Mouse (Mus musculus): ENCODE measurements around the gene Tanc1. TPM values are rescaled to one million over a fixed set of nuclear protein-coding genes. Genes with fewer than 3 reads are reported as not detected.

The Tanc1 gene
- polyA plus RNA-seq, 1 experiment from 2014 or later: 5.8 TPM

DNA sequence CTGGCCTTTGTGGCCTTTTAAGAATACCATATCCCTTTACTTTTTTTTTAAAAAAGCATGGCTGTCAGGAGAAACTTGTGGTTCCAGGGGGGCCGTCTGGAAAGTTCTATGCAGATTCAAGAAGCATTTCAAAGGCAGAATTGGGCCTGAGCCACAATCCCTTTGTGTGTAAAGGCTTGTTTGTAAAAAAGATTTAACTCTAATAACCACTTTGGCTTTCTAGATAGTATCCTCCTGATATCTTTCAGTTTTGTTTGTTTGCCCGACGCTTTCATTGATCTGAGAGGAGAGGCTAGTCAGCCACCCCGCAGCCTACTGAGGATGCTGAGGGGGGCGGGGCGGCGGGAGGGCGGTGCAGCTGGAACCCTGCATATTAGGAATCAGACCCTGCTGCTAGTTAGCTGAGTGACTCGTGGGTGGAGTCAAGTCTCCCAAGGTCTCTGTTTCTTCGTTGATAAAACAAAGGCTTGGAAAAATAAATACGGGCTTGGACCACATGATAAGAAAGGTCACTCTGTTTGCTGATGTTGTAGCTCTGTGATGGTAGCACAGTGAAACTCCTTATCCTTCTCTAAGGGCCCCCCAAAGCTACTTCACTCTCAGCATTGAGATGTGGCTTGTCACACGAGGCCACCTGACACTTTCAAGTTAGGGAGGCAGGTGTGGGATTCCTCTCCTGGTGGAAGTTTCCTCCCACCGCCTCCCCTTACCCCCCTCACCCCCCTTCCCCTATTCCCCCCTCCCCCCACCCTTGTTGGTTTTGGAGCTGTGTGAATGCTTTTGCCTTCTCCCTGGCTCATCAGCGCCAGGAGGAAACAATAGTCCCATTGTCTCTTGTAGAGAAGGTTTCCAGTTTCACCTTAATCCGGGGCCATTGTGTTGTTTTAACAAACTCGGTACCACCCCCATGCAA lies 86.1 kb downstream of the Tanc1 start:
- H3K4me3 ChIP-seq (ENCODE audit: inconsistent target): no peak overlapping the region
- 67% methylated on average over 15 of the region's 16 CpGs for WGBS (ENCODE audit: missing documents)
- no peak overlapping the region for H3K27ac ChIP-seq
- H3K79me2 ChIP-seq (ENCODE audit: inconsistent target): no peaks in the 10 kb centered on the region
- H3K36me3 ChIP-seq (ENCODE audit: inconsistent target): no peaks in the 10 kb centered on the region

DNA sequence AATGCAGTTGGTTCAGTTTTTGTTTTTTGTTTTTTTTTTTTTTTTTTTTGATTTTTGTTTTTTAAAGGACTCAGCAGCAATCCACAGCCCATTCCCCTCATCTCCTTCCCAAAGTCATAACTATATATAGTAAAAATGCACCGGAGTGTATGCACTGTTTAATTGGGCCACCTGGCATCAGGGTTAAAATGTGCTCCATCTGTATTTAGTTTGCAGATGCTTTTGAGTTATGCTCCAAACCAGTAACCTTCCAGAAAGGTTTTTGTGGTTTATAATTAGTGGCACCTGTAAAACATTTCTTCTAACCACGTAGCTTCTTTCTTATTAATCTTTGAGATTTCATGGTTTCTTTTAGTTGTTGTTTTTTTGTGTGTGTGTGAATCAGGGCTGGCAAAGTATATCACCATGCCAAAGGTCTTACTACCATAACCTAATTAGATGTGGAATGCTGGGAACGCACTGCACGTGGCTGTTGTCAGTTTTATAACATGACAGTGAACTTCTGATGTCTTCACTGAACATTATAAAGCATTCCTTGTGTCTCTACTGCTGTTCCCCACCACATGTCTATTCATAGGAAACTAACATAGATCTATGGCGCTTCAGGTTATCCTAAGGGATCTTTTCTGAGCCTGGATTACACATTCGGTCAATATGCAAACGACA lies 86.9 kb downstream of the Tanc1 start:
- 94% methylated on average over 7 of the region's 7 CpGs for WGBS (ENCODE audit: missing documents)

DNA sequence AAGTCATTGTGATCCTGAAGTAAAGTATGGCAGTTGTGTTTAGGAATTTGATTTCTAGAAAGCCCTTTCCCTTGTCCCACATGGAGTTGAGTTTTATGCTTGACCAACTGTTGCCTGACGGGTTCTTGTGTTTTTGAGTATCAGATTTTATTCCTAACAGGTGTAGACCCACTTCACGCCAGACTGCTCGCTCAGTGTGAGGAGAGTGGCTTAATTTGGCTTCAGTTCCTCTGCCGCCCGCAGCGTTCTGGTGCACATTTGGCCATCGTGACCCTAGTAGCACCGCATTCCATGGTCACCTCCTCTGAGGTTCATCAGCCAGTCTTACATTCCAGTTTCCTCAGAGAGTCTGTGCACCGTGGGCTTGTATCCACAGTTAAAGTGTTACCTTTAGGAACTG lies 88.1 kb downstream of the Tanc1 start:
- Histone ChIP-seq H3K36me3 (ENCODE audit: inconsistent target) (no peaks in the 10 kb centered on the region), H3K4me3 (ENCODE audit: inconsistent target) (no peak overlapping the region), H3K79me2 (ENCODE audit: inconsistent target) (no peaks in the 10 kb centered on the region), H3K27ac (no peak overlapping the region)
- 95% methylated on average over 9 of the region's 9 CpGs for WGBS (ENCODE audit: missing documents)

More for the DNA sequence above, 86.9 kb downstream of the Tanc1 start:
- H3K27ac ChIP-seq: no peak overlapping the region
- H3K4me3 ChIP-seq (ENCODE audit: inconsistent target): no peak overlapping the region
- H3K79me2 ChIP-seq (ENCODE audit: inconsistent target): no peaks in the 10 kb centered on the region
- no peaks in the 10 kb centered on the region for H3K36me3 ChIP-seq (ENCODE audit: inconsistent target)

DNA sequence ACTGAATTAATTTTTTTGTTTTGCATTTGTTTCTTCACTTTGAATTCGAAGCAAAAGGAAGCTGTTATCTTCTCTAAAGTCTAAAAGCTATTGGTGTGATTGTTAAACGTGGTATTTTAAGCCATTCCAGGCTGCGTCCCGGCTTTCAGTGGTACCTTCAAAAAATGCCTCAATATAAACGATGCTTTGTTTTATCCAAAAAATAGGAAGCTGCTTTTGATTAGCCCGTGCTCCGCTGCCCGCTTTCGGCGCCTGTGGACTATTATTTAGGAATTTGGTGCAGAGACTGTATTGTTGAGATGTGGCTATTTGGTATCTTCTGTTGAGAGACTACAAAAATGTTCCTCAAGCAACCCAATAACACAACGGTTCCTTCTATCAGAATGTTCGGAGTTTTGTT lies 93.4 kb downstream of the Tanc1 start:
- H3K27ac ChIP-seq: no peak overlapping the region
- WGBS (ENCODE audit: missing documents): 93% methylated on average over 12 of the region's 12 CpGs
- no peaks in the 10 kb centered on the region for H3K79me2 ChIP-seq (ENCODE audit: inconsistent target)
- no peak overlapping the region for H3K4me3 ChIP-seq (ENCODE audit: inconsistent target)
- no peaks in the 10 kb centered on the region for H3K36me3 ChIP-seq (ENCODE audit: inconsistent target)

DNA sequence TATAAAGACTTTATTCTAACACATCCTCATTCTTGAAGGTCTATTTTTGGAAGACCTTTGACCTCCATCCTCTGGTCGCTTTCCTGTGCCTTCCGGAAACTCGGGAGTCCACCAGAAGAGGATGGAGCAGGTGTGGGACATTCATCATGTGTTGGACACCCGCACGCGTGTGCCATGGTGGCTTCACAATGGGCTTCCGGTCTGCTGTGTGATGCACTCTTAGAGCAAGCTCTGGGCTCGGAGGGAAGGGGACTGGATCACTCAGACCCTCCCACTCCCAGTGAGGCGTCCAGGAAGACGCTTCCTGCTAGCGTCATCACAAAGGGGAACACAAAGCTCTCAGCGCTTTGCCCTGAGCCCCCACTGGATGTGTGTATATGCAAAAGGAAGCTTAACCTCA lies 95.0 kb downstream of the Tanc1 start:
- WGBS (ENCODE audit: missing documents): 78% methylated on average over 12 of the region's 12 CpGs
- Histone ChIP-seq H3K4me3 (ENCODE audit: inconsistent target) (no peak overlapping the region), H3K36me3 (ENCODE audit: inconsistent target) (no peaks in the 10 kb centered on the region), H3K79me2 (ENCODE audit: inconsistent target) (no peaks in the 10 kb centered on the region), H3K27ac (no peak overlapping the region)

DNA sequence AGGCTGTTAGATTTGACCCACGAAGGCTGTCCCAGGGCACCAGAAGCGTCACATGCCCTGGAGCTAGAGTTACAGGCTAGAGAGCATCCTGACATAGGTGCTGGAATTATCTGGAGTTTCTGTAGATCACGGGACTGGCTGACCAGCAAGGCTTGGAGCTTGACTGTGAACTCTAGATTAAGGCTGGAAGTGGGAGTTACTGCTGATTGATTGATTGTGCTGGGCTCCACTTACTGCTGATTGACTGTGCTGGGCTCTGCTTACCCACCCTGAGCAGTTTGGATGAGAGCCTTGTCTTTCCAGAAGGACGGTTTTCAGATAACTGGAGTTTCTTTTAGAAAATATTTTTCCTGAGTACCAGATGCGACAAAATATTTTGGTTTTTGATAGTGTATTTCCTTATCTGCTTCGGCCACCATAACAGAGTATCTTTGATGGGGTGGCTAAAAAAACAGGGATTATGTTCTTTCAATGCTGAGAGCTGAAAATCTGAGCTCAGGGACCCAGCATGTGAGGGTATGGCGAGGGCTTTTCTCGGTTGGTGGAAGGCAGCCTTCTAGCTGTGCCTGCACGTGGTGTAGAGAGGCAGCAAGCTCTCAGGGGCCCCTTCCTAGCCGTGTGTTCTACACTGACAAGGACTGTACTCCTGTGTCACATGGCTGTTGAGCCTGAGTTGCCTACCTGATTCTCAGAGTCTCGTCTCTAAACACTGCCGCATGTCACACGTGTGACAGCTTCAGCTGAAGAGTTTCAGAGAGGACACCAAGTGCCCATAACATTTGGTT lies 96.3 kb downstream of the Tanc1 start:
- no peak overlapping the region for H3K27ac ChIP-seq
- no peaks in the 10 kb centered on the region for H3K79me2 ChIP-seq (ENCODE audit: inconsistent target)
- 91% methylated on average over 13 of the region's 13 CpGs for WGBS (ENCODE audit: missing documents)
- no peak overlapping the region for H3K4me3 ChIP-seq (ENCODE audit: inconsistent target)
- H3K36me3 ChIP-seq (ENCODE audit: inconsistent target): no peaks in the 10 kb centered on the region

DNA sequence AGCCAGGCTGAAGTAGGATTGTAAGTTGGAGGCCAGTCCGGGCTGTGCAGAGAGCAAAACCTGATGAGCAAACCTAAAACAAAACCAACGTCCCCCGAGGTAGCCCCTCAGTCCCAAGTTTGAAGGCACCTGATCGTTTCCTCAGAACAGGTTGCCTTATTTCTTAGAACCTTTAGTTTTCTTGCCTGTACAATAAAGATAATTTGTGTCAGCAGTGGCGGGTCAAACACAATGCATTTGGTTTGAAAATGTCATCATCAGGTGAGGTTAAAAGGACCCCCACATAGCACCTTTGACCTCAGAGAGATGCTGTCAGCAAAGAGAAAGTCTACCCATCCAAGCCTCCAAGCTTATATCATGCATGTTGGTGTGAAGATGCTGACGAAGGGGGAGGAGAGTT lies 98.9 kb downstream of the Tanc1 start:
- no peaks in the 10 kb centered on the region for H3K36me3 ChIP-seq (ENCODE audit: inconsistent target)
- 92% methylated on average over 6 of the region's 6 CpGs for WGBS (ENCODE audit: missing documents)
- no peak overlapping the region for H3K27ac ChIP-seq
- no peak overlapping the region for H3K4me3 ChIP-seq (ENCODE audit: inconsistent target)
- H3K79me2 ChIP-seq (ENCODE audit: inconsistent target): no peaks in the 10 kb centered on the region

DNA sequence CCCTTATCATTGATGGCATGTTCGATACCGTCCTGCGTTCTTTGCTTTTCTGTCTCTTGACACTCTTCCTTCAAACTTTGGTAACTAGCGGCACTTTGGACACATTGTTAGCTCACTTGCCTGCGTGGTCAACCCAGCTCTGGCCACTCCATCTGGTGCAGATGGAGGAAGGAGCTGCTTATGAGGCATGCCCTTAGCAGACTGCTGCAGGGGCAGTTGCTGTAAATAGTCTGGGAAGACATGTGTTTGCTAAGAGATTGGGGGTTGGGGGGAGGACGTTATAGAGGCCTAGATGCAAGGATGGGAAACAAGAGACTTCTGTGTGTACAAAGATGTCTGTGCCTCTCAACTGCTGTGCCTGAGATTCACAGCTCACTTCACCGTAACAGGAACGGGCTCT lies 100.2 kb downstream of the Tanc1 start:
- WGBS (ENCODE audit: missing documents): 91% methylated on average over 8 of the region's 8 CpGs
- Histone ChIP-seq H3K79me2 (ENCODE audit: inconsistent target) (no peaks in the 10 kb centered on the region), H3K36me3 (ENCODE audit: inconsistent target) (no peaks in the 10 kb centered on the region), H3K27ac (no peak overlapping the region), H3K4me3 (ENCODE audit: inconsistent target) (no peak overlapping the region)

DNA sequence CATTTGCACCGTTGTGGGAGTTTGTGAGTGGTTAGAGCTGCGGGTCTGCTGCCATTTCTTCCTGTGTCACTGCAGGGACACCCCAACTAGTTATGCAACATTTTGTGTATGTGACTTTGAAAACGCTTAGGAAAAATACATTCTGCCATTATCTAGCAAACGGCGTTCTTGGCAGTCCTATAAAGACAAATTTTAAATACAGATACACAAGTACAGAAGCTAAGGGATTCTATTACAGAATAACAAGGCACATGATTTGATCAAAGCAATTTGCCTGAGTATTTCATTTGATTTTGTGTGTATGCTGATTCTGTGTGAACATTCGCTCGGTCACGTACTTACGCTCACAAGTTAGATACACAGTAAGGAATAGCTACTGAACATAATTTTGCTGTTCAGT lies 100.6 kb downstream of the Tanc1 start:
- WGBS (ENCODE audit: missing documents): 86% methylated on average over 9 of the region's 9 CpGs
- H3K36me3 ChIP-seq (ENCODE audit: inconsistent target): no peaks in the 10 kb centered on the region

DNA sequence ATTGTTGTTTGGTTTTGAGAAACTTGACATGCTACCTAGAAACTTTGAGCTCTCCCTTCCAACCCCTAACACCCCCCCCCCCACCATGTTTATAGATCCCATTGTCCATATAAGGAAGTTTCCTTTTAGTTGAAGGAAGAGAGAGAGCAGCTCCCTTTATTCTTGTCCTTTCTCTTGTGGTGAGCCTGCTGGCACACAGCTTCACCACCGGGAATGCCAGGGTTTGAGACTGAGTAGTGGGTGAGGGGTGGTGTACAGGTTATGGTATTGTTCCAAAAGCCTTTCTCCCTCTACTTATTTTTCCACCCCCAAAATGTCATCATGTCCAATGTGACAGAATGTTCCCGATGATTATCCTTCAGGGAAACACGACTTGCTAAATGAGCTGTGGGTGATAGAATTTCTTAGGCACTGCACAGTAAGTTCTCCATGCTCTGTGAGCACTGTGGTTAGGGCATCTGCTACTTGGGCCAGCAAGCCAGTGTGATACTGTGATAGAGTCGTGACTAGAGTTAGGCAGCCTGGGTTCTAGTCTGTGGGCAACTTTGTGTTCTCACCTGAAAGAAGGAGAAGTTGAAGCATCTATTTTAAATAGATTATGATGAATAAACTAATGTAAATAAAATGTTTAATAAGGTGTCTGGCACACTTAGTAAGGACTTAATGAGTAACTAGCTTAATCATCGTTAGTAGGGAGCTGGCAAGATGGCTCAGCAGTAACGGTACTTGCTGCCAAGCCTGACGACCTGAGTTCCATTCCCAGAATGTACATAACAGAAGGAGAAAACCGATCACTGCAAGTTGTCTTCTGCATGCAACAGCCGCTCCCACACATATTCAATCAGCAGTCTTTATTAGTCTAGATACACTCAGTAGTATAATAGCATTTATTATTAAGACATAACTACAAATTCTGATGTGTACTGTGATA lies 102.0 kb downstream of the Tanc1 start:
- 91% methylated on average over 9 of the region's 9 CpGs for WGBS (ENCODE audit: missing documents)
- H3K79me2 ChIP-seq (ENCODE audit: inconsistent target): no peaks in the 10 kb centered on the region

More for the DNA sequence above, 100.6 kb downstream of the Tanc1 start:
- H3K79me2 ChIP-seq (ENCODE audit: inconsistent target): no peaks in the 10 kb centered on the region
- no peak overlapping the region for H3K4me3 ChIP-seq (ENCODE audit: inconsistent target)
- no peak overlapping the region for H3K27ac ChIP-seq

DNA sequence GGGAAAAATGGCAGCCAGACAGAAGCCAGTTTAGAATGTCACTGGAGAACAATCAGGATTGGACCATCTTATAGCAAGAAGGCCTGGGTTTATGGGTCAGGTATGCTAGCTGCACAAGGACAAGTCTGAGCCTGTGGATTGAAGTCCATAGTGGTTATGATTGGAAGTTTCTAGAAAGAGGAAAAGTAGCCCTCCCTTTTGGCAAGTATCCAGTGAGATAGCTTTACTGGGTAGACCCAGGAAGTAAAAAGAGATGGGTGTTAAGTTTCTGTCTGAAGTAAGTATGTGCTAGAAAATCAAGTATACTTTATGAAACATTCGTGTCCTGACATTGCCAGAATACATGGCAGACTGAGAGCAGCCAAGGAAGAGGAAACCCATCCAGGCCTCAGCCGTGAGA lies 103.2 kb downstream of the Tanc1 start:
- Histone ChIP-seq H3K79me2 (ENCODE audit: inconsistent target) (no peaks in the 10 kb centered on the region), H3K4me3 (ENCODE audit: inconsistent target) (no peak overlapping the region), H3K27ac (no peak overlapping the region), H3K36me3 (ENCODE audit: inconsistent target) (no peaks in the 10 kb centered on the region)
- 94% methylated on average over 2 of the region's 2 CpGs for WGBS (ENCODE audit: missing documents)

More for the DNA sequence above, 102.0 kb downstream of the Tanc1 start:
- Histone ChIP-seq H3K36me3 (ENCODE audit: inconsistent target) (no peaks in the 10 kb centered on the region), H3K27ac (no peak overlapping the region), H3K4me3 (ENCODE audit: inconsistent target) (no peak overlapping the region)

DNA sequence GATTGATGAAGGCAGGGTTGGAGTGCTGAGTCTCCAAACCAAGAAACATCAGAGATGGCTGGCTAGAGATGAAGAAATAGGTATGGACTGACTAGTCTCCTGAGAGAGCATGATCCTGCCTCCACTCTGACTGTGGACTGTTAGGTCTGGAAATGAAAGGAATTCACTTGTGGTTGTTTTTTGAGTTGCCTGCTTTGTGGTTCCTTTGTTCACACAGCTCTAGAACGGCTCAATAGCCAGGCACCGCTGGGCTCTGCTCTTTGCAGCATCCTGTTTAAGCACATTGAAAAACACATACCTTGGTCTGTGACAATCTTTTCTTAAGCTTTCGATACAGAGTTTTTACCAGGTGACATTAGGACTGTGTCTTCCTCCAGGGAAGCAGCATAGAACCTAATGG lies 104.6 kb downstream of the Tanc1 start:
- H3K4me3 ChIP-seq (ENCODE audit: inconsistent target): no peak overlapping the region
- no peak overlapping the region for H3K27ac ChIP-seq
- WGBS (ENCODE audit: missing documents): 88% methylated on average over 3 of the region's 3 CpGs
- H3K36me3 ChIP-seq (ENCODE audit: inconsistent target): no peaks in the 10 kb centered on the region
- no peaks in the 10 kb centered on the region for H3K79me2 ChIP-seq (ENCODE audit: inconsistent target)

DNA sequence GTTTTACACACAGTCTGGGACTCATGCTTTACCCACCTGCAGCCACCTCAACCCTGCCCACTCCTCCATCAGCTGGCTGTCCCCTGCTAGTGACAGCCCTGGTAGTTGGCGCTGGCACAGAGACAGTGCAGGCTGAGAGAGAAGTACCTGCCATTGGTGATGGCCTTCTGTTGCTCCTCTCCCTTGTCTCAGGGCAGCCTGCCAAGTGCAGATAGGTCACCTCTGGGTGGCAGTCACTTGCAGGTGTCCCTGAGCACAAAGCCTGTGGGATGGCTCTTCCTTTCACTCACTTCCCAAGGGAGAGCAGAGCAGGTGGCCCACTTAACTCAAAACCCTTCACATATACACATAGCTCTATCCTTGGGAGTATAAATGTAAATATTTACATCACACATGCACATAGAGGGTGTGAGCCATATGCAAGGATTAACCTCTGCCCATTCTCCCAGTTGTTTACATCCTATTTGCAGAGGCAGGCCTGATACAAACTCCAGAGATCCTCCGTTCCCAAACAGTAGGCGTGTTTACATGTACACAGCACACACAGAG lies 106.0 kb downstream of the Tanc1 start:
- no peaks in the 10 kb centered on the region for H3K79me2 ChIP-seq (ENCODE audit: inconsistent target)
- no peaks in the 10 kb centered on the region for H3K36me3 ChIP-seq (ENCODE audit: inconsistent target)
- 93% methylated on average over 3 of the region's 3 CpGs for WGBS (ENCODE audit: missing documents)
- no peak overlapping the region for H3K27ac ChIP-seq
- H3K4me3 ChIP-seq (ENCODE audit: inconsistent target): no peak overlapping the region

Measured in macrophage (primary cell).